Mouse (Mus musculus): ENCODE results near the gene Fam234b.

GRCm38 (mm10) chr6:135211169-135211568, 13.4 kb downstream of the Fam234b start:
- no peak for TF ChIP-seq CTCF (IDR thresholded peaks at IDR 0.05; ENCODE audit: low read depth)
- TF ChIP-seq EP300 (IDR thresholded peaks at IDR 0.05; ENCODE audit: low read depth) = no peak

Measured in liver, postnatal 0 days (tissue).